Mouse (Mus musculus) urinary bladder, postnatal 10 days (tissue): ENCODE data around the gene Pygo2.

ENCODE experiments used
- DNase-seq: peaks from one replicate; pipeline ENCODE4 v3.0.0; 2022; ENCODE audit warnings: low spot score

Gene Pygo2

DNA sequence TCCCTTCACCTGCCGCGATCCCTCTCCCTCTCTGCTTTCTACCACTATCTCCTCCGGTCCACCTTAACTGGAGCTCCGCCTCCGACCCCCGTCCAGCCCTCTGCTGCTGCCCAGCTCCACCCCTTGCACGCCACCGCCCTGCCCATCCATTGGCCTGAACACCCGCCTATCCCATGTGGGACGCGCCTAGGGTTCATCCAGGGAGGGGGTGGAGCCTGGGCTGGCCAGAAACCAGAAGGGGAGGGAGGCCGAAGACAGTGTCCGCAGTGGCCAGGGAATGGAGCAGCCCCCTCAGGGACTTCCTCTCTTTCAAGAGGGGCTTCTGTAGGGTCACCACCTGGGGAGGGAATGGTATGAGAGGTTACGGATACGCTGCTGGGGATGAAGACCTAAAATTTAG is 36.4 kb upstream of the Pygo2 start:
- peak; percentile 98 for DNase-seq

DNA sequence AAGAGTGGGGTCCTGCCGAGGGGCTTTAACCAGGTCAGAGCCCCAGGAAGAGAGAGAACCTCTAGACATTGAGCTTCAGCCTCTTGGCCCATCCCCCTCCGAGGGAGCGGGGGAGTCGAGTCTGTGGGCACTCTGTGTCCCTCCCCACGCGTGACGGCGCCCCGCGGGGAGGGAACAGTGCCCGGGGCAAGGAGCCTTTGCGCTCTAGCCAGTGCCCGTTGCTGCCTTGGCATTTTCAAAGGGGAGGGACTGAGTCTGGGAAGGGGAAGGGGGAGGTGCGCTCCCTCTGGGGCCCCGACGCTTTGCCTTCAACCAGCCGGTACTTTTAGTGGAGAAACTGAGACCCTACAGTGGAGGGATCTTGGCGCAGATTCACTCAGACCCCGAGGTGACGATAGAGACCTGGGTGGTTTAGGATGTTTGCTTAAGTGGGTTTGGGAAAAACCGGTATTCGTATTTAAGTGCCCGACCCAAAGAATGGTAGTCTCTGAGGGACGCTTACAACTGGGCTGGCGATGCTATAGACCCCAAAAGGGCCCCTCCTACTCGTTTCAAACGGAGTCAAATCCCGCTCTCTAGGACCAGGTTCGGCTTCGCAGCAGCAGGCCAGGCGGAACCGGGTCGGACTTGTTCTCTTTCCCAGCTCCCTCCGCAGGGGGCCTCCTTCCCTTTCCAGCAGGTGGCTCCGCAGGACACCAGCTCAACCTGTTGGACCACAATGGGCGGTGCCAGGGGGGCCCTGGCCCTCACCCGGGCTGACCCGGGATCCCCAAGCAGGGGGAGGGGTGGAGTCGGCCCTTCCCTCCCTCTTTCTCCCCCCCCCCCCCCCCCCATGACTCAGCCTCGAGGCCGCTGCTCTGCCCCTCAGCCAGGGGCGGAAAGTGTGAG is 35.8 kb upstream of the Pygo2 start, which contains the start of gene Zbtb7b:
TSS of gene Zbtb7b (minus strand) at position 771 of the 888 bp plus-strand sequence.
- no peak for DNase-seq

DNA sequence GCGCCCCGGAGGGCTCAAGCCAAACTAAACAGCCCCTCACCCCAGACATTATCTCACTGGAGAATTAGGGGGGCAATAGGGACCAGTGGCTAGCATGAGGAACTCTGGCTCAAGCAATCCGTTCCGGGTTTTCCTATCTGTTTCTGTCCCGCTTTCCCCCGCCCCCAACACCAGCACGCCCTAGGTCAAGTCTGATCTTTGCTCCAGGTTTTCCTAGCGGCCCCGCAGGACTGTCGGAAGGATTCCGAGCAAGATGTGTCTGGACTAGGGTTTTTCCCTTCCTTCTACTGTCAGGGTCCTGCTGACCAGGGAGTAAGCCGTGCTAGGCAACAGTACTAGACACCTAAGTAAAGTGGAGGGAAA is 35.1 kb upstream of the Pygo2 start:
- DNase-seq: no peak

DNA sequence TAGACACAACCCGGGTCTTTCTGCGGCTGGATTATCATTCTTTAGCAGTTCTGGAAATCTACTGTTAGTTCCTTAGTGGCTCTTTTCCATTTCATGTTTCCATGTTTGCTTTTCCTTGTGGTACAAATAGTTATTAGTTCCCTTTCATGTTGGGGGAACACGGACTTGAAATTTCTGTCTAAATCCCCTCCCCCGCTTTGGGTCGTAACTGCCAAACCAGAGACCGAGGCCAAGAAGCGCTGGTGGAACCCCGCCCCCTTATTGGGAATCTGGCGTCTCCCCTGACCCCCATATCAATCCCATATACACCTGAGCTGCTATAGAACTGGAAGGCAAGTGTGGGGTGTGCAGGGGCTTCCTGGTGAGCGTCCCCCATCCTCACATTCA is 34.6 kb upstream of the Pygo2 start:
- no peak for DNase-seq

DNA sequence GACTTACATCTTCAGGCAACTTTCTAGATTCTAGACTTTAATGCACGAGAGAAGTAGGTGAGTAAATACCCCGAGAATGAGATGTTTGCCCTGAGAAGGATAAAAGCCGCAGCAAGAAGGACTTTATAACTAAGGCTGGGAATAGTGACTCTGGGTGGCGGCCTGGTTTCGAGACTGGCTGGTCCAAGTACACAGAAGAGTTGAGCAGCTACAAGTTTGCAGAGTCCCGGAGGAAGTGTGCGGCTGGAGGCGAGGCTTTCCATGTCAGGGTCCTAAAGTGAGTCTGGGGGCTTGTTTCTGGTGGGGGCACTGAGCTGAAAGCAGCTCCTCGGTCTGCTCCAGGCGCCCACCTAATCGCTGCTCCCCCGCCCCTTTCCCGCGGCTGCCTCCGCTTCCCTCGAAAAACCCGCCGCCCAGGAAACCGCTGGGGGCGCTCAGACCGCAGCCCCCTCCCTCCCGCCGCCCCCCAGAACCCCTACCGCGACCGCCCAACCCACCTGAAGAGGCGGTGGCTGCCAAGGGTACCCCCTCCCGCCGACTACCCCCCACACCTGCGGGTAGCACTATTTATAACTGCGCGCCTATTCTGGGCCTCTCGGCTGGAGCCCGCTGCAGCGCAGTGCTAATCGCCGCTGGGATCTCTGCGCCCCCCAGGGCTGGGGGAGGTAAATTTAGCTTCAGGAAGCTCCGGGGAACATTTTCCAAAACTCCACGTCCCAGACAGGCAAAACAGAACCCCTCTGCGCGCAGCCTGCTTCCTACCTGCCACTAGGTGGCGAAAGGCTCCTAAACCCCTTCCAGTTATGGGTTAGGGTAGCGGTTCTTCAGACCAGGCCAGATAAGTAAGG is 34.0 kb upstream of the Pygo2 start:
- no peak for DNase-seq

DNA sequence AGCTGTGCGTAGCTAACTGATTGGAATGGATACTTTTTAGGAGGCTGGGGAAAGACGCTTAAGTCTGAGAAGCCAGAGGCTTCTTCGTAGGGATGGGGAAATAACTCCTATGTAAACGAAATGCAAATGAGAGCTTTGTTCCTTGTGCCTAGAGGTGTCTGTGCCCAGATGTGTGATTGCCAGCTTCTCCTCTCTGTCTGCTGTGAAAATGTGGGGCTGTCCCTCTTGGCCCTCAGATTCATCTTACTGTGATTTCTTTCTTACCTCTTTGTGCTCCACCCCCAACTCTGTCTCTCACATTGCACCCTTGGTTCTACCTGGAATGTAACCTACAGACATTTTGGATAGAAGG is 33.4 kb upstream of the Pygo2 start:
- no peak for DNase-seq

DNA sequence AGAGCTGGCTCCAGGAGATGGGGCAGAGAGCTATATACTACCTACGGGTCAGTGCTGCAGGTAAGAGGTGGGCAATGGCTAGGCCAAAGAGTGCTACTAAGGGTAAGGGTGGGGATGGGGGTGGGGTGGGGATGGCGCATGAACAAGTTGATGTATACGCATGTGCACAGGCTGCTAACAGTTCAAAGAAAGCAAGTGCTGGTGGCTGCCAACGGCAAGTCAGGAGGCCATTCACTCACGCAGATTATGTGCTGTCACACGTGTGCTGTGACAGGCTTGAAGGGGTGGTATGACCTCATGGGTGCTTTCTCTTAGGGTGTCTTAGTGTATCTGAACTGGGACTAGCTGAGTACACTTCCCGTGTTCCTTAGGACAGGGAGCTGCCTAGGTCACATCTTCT is 28.7 kb upstream of the Pygo2 start:
- no peak for DNase-seq

DNA sequence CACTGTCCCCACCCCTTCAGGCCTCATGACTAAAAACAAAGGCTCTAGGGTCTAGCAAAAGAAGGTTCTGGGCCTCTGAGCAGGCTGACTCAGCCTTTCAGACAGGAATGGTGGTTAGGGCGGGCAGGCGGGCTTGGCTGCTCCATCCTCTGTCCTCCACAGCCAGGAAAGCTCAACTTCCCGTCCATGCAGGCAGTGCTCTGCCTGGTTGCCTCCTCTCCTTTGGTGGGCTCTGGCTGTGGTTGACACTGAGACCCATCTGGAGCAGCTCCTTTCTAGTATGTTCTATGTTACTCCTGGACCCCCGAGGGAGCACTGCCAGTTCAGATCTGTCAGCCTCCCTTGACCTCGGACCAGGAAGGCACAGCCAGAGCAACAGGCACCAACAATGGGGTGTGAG is 27.3 kb upstream of the Pygo2 start, which contains the start of gene Lenep:
TSS of gene Lenep (minus strand) at position 101 of the 400 bp plus-strand sequence.
- DNase-seq: no peak

DNA sequence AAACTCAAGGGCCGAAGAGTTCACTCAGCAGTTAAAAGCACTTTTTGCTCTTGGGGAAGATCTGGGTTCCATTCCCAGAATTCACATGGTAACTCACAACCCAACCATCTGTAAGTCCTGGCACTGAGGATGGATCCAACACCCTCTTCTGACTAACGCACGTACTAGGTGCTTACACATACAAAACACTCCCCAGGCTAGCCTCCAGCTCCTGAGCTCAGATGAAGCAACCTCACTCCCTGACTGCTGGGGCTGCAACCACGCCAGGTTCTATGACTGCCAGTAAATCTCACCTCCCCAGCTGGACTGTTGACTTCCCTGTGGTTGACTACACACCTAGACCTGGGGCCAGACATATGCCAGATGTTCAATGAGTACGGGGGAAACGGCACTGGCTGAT is 23.1 kb upstream of the Pygo2 start:
- DNase-seq: no peak

DNA sequence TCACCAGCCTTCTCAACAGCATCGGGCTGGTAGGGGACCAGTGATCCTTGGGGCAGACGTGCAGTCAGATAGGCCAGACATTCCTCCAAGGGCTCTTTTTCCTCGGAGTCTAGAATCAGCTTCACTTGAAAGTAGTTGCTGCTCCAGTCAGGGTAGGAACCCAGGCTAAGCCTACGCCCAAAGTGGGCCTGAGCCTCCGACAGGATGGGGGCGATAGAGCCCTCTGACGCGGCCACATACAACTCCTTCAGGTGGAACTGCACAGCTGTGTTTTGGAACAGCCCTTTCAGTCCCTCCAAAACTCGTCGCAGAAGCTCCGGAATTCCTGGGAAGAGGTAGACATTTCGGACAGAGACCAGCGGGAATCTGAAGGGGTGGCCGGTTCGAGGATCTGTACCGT is 21.6 kb upstream of the Pygo2 start:
- no peak for DNase-seq

DNA sequence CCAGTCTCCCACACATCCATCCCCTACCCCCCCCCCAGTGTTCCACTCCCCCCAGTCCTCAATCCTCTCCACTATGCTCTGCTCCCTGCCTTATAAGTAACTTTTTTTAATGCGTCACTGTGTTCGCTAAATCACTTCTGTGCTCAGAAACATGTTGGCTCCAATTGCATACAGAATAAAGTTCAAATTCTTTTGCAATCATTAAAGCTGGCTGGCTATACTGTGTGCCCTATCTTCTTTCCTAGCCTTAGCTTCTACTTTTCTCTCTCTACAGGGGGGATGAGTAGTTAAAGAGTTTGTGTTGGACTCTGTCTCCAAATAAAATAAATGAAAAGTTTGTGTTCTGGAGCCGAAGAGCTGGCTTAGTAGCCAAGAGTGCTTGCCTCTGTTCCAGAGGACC is 20.3 kb upstream of the Pygo2 start:
- no peak for DNase-seq

DNA sequence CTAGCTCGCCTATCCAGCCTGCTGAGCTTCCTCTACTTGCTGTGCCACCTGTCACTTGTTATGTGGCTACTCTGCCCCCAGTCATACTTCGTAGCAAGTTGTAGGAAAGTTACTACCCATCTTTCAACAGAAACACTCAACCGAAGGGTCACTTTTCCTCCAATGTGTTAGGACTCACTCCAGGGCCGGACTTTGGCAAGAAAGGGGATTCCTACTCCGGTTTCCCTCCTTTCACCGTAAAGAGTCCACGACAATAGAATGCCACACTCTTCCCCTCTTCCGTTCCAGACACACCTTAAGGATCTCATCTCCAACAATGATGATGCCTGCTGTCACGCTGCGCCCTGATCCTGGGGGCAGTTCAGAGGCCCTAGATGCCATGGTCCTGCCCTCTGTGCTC is 19.1 kb upstream of the Pygo2 start:
- DNase-seq: no peak

DNA sequence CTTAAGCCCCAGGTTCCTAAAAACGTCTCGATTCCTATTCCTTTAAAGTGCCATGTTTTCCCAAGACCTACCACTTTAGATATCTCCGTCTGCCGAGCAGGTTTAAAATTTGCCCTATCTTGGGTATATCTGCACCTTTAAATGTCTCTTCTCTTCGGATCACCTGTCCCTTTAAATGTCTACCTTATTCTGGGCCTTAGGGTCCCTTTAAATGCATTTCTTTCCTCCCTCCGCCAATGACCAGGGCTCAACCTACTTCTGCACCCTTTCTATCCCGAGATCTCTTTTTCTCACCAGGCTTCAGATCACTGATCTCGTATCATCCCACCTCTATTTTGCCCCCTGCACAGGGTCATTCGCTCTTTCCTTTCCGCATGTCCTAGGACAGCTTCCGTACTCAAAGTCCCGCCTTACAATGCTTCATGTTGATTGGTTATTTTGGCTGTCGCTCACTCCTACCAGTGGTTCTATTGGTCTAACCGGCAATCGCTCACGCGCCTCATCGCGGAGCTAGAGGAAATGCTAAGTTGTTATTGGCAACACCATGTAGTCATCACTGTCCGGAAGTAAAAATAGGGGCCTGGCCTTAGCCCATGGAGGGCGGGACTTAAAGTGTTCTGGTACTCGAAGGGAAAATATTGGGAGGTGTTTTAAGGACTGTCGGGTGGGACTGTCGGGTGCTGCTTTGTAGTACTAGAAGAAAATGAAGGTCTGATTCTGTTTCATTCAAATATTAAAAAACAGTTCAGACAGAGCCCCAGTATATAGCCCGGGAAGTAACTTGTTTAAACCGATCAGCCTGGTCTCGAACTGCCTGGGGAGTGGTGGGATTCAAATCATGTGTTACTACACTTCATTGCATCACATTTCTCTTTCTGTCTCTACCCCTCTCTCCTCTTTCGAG is 18.3 kb upstream of the Pygo2 start, which contains the start of gene Flad1:
TSS of gene Flad1 (minus strand) at position 381 of the 904 bp plus-strand sequence.
- DNase-seq: peak; percentile 94

DNA sequence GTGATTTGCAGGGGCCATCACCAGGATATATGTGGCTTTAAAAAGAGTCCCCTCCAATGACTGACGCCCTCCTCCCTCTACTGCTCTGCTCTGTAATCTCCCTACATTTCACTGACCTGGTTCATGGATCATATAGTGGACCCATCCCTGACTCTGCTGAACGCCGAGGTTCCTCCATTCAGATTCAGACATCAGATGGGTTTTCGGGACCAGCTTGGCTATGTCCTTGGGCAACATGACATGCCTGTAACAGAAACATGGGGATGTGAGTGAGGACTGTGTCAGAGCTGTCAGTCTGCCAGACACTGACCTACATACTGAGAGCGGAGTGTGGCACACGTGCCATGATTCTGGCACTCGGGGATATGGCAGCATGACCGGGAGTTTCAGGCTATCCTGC is 13.9 kb upstream of the Pygo2 start:
- no peak for DNase-seq

DNA sequence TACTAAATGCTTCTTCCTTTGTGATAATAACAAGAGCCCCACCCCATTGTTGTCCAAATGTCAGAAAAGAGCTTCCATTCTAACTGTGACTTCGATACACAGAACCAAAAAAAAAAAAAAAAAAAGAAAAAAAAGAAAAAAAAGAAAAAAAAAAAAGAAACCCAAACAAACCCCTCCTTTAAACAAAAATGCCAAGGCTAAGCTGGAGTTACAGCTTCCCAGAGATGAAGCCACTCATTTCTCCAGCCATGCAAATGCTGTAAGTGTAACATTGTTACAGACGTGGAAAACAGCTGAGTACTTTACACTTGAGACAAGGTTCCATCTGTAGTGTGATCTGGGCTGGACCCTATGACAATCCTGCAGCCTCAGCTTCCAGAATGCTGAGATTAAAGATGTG is 12.9 kb upstream of the Pygo2 start:
- DNase-seq: no peak

DNA sequence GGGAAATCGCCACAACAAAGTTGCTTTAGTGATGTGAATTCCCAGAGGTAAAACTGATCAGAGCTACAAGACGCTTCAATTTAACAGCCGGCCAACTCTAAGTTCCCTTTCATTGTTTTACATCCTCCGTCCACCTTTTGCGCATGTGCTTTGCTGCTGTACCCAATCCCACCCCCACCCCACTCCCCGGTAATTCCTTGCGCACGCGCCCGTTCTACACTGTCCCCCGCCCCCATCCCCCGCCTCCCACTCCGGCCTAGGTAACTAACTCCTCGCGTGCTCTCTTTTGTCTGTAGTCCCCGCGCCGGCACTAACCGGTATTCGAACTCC is 12.2 kb upstream of the Pygo2 start:
- DNase-seq: no peak

DNA sequence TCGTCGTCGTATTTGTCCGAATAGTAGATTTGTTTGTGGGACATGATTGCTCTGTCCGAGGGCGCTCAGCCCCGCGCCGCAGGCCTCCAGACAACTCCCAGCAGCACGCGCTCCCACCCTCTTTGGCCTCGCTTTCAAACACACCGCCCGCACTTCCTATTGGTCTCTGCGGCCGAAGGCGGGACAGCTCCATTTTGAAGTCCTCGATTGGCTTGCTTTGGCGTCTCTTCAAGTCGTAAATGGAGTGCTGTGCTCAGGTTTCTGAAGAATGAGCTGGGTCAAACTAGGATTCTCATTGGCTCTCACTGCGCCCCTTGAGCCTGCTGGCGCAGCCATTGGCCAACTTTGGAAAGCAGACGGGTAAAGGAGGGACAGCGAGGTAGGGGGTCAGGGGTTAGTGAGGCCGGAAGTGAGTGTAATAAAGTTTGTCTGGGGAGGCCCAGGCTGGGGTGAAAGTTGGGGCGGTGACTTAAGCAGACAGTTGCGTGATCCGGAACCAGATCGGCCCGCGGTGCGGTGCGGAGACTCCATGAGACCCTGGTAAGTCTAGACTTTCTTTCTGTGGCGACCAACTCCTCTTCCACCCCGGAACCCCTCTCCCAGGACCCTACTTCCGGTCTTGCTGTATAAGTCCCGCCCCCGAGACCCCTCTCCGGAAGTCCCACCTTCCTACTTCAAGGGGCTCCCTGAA is 11.7 kb upstream of the Pygo2 start, which contains the start of the genes Cks1b and Shc1:
TSS of gene Cks1b (minus strand) at position 214 of the 691 bp plus-strand sequence.
TSS of gene Shc1 (plus strand) at position 274 of the 691 bp plus-strand sequence.
- peak; percentile 63 for DNase-seq

DNA sequence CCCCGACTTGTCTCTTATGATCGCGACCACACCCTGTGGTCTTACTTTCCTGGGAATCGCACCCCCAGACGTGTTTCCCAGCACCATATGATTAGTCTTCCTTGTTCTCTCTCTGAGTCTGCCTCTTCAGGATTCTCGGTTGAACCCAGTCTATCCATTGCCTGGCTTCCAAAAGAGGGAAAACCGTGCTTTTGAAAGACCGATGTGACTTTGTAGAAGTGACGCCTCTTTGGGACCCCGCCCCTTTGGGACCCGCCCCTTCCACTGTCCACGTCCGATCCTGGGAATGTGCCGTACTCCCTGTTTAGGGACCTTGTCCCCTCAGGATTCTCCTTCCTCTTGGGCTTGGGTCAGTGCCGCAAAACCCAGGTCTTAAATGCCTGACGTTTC is 11.2 kb upstream of the Pygo2 start:
- DNase-seq: peak; percentile 47

DNA sequence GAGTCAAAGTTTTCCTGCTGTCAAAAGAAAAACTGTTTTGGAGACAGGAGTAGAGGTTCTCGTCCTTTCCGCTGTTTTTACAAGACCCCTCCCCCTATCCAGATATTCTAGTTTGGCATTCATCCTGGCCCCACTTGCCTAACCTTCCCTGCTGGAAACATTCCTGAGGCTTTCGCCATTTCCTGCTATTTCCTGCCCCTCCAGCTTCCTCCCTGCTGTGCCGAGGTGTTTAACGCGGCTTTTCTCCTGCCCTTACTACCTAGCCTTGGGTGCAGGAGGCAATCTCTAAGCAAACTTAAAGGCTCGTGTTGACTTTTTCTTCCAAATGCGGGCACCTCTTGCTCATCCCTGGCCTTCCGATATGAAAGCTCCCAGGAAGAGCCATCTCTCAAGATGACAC is 10.4 kb upstream of the Pygo2 start:
- DNase-seq: no peak

DNA sequence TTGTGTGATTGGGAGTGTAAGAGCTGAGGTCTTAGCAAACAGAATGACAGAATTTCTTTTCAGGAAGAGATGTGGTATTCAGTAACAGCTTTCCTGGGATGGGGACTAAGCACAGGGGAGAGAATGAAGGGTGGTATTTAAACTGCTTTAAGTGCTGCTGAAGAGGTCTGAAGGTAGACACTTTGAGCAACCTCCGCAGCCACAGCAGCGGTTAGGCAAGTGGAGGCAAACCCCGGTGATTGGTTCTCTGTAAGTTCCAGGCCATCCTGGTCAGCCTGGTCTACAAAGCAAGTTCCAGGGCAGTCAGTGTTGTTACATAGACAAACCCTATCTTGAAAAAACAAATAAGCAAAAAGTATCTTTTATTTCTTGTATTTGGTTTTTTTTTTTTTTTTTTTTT is 10.0 kb upstream of the Pygo2 start:
- DNase-seq: no peak

DNA sequence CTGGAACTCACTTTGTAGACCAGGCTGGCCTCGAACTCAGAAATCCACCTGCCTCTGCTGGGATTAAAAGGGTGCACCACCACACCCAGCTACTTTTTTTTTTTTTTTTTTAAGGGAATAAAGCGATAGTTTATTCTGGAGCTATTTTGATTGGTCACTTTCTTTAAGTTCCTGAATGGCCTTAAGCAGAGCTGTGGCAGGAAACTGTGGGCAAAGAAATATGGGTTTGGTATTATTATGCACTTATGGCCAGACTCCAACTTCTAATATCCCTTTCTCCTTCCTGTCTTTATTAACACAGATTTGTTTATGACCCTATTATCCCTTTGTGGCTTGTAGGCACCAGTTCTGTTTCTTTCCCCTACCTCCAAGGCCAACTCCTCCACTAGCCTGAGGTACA is 9.6 kb upstream of the Pygo2 start:
- no peak for DNase-seq
